Mouse (Mus musculus): Measurements from ENCODE around the gene Mettl7a1. TPM values are rescaled to one million over a fixed set of nuclear protein-coding genes. Genes with fewer than 3 reads are reported as not detected.
"Not testable (repeated sequence)": the region's sequence is repeated elsewhere in the genome, so short reads cannot be mapped to it uniquely, and the experiment has no call there.

The Mettl7a1 gene
- total and polyA plus RNA-seq, 2 experiments = 201 to 366 TPM

DNA sequence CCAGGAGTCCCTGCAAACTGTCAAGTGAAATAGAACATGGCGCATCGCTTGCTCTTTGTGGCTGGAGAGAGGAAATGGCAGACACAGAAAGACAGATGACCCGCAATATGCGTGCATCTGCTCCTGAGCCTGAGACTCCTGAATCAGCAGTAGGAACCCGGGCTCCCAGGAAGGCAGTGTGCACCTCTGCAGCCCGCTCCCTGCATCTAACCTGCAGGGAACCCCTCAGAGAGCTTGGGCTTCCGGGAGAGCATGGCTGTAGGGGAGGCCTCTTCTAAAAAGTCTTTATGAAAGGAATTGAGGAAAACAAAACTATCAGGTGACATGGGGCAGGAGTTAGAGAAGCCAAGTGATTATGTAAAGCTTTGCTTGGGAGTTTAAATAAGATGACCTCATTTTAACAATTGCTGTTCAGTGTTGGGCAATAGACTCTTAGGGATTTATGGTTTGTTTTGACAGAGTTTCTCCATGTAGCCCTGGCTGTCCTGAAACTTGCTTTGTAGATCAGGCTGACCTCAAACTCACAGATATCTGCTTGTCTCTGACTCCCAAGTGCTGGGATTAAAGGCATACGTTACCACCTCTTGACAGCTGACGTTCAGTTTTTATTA lies 16.5 kb downstream of the Mettl7a1 start:
- H3K27ac ChIP-seq (replicated peaks; ENCODE audit: insufficient read depth, low read depth, low read length) = peak overlapping the region; percentile 98
- no peaks in the 10 kb centered on the region for H3K79me2 ChIP-seq (ENCODE audit: control insufficient read depth, insufficient read depth, low read length)
- WGBS = 31% methylated on average over 9 of the region's 9 CpGs

DNA sequence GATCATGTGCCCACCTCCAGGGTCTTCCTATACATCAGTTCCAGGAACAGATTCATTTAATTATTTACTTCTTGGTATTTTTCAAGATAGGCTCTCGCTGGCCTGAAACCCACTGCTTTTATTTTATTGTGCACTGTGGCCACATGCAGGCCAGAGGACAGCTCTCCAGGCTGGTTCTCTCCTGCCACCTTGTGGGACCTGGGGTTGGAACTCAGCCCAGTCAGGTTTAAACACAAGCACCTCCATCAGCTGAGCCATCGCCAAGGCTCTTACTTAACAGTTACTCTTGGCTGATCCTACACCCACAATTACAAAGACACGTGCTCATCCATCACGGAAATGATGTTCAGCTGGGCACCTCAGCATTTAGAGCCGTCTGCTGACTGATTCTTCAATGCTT lies 17.2 kb downstream of the Mettl7a1 start:
- Histone ChIP-seq H3K27me3 (ENCODE audit: control insufficient read depth, insufficient read depth, low read length) (no peaks in the 10 kb centered on the region), H3K79me2 (ENCODE audit: control insufficient read depth, insufficient read depth, low read length) (no peaks in the 10 kb centered on the region), H3K27ac (replicated peaks; ENCODE audit: insufficient read depth, low read depth, low read length) (peak overlapping the region; percentile 98), H3K9ac (ENCODE audit: low read depth, low read length) (peak overlapping the region; percentile 51), H3K4me1 (ENCODE audit: control insufficient read depth, insufficient read depth, low read length) (peaks cover 27% of the 10 kb centered on the region), H3K4me3 (ENCODE audit: insufficient read depth, low read depth, low read length) (no peak overlapping the region), H3K36me3 (ENCODE audit: control insufficient read depth, insufficient read depth, low read length) (no peaks in the 10 kb centered on the region)
- 13% methylated on average over 5 of the region's 5 CpGs for WGBS
- peak; percentile 97 for DNase-seq (ENCODE audit: extremely low read depth, low read depth, low spot score)
- TF ChIP-seq POLR2A (IDR thresholded peaks at IDR 0.05; ENCODE audit: extremely low read depth, insufficient read depth, low read length) = no peak
- peak; percentile 91 for TF ChIP-seq CTCF (IDR thresholded peaks at IDR 0.05; ENCODE audit: low read depth, low read length)

More for the DNA sequence above, 16.5 kb downstream of the Mettl7a1 start:
- TF ChIP-seq POLR2A (IDR thresholded peaks at IDR 0.05; ENCODE audit: extremely low read depth, insufficient read depth, low read length) = no peak
- TF ChIP-seq CTCF (IDR thresholded peaks at IDR 0.05; ENCODE audit: low read depth, low read length) = no peak
- peak; percentile 94 for DNase-seq (ENCODE audit: extremely low read depth, low read depth, low spot score)
- H3K4me1 ChIP-seq (ENCODE audit: control insufficient read depth, insufficient read depth, low read length) = peaks cover 27% of the 10 kb centered on the region
- no peaks in the 10 kb centered on the region for H3K27me3 ChIP-seq (ENCODE audit: control insufficient read depth, insufficient read depth, low read length)
- 0 out of 2 replicates have a peak, but pooled peaks cover 1% of the 10 kb centered on the region for H3K36me3 ChIP-seq (ENCODE audit: control insufficient read depth, insufficient read depth, low read length)
- H3K9ac ChIP-seq (ENCODE audit: low read depth, low read length) = peak overlapping the region; percentile 51
- no peak overlapping the region for H3K4me3 ChIP-seq (ENCODE audit: insufficient read depth, low read depth, low read length)

DNA sequence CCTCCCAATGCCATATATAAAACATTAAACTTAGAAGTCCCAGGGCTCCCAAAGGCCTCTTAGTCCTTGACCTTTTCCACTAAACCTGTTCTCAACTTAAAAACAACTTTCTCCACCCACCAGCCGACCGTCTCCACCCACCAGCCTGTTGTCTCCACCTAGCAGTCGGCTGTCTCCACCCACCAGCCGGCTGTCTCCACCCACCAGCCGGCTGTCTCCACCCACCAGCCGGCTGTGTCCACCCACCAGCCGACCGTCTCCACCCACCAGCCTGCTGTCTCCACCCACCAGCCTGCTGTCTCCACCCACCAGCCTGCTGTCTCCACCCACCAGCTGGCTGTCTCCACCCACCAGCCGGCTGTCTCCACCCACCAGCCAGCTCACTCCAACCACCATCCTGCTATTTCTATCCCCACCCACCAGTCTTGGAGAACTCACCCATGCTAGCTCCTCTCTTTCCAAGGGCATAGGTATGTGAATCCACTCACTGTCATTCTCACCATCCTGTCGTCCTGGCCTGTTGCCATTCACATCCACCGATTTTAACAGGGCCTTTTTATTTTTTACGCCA lies 20.2 kb downstream of the Mettl7a1 start:
- TF ChIP-seq CTCF (IDR thresholded peaks at IDR 0.05; ENCODE audit: low read depth, low read length) (no peak), POLR2A (IDR thresholded peaks at IDR 0.05; ENCODE audit: extremely low read depth, insufficient read depth, low read length) (no peak)
- Histone ChIP-seq H3K9ac (ENCODE audit: low read depth, low read length) (no peak overlapping the region), H3K79me2 (ENCODE audit: control insufficient read depth, insufficient read depth, low read length) (no peaks in the 10 kb centered on the region), H3K4me3 (ENCODE audit: insufficient read depth, low read depth, low read length) (no peak overlapping the region), H3K4me1 (ENCODE audit: control insufficient read depth, insufficient read depth, low read length) (peaks cover 18% of the 10 kb centered on the region), H3K27me3 (ENCODE audit: control insufficient read depth, insufficient read depth, low read length) (no peaks in the 10 kb centered on the region), H3K27ac (replicated peaks; ENCODE audit: insufficient read depth, low read depth, low read length) (no peak overlapping the region), H3K36me3 (ENCODE audit: control insufficient read depth, insufficient read depth, low read length) (no peaks in the 10 kb centered on the region)
- WGBS = 60% methylated on average over 12 of the region's 12 CpGs
- DNase-seq (ENCODE audit: extremely low read depth, low read depth, low spot score) = peak; percentile 64

DNA sequence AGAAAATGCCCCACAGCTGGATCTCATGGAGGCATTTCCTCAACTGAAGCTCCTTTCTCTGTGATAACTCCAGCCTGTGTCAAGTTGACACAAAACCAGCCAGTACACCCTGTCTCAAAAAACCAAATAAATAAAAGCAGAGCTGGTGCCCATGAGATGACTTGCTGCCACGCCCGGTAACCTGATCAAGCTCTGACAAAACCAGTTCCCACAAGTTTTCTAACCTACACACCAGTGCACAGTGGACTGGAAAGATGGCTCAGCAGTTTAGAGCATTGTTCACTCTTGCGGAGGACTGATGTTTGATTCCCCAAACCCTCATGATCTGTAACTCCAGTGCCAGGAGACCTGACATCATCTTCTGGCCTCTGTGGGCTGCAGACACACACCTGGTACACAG lies 21.3 kb downstream of the Mettl7a1 start:
- no peak for DNase-seq (ENCODE audit: extremely low read depth, low read depth, low spot score)
- Histone ChIP-seq H3K27me3 (ENCODE audit: control insufficient read depth, insufficient read depth, low read length) (no peaks in the 10 kb centered on the region), H3K79me2 (ENCODE audit: control insufficient read depth, insufficient read depth, low read length) (no peaks in the 10 kb centered on the region), H3K36me3 (ENCODE audit: control insufficient read depth, insufficient read depth, low read length) (no peaks in the 10 kb centered on the region), H3K4me3 (ENCODE audit: insufficient read depth, low read depth, low read length) (no peak overlapping the region), H3K4me1 (ENCODE audit: control insufficient read depth, insufficient read depth, low read length) (peaks cover 7% of the 10 kb centered on the region), H3K9ac (ENCODE audit: low read depth, low read length) (no peak overlapping the region), H3K27ac (replicated peaks; ENCODE audit: insufficient read depth, low read depth, low read length) (no peak overlapping the region)
- 96% methylated on average over 3 of the region's 3 CpGs for WGBS
- TF ChIP-seq POLR2A (IDR thresholded peaks at IDR 0.05; ENCODE audit: extremely low read depth, insufficient read depth, low read length) = no peak
- TF ChIP-seq CTCF (IDR thresholded peaks at IDR 0.05; ENCODE audit: low read depth, low read length) = no peak

DNA sequence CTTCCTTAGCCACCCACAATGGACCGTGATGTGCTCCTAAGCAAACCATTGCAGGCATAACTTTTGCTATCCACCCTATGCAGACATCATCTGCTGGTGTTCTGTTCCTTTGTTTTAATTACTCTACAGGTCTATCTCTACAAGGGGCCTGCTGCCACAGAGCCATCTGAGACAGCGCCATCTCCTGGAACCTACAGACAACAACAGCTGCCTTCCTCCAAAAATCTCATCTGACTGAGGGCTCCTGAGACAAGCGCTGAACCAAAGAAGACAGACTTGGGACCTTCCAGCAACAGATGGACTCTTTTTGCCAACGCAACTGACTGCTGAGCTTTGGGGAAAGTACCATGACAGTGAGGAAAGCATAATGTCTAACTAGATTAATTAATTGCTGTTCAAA lies 24.1 kb downstream of the Mettl7a1 start:
- H3K4me3 ChIP-seq (ENCODE audit: insufficient read depth, low read depth, low read length); H3K9ac ChIP-seq (ENCODE audit: low read depth, low read length); H3K36me3 ChIP-seq (ENCODE audit: control insufficient read depth, insufficient read depth, low read length); H3K27me3 ChIP-seq (ENCODE audit: control insufficient read depth, insufficient read depth, low read length); H3K79me2 ChIP-seq (ENCODE audit: control insufficient read depth, insufficient read depth, low read length); H3K4me1 ChIP-seq (ENCODE audit: control insufficient read depth, insufficient read depth, low read length); H3K27ac ChIP-seq (replicated peaks; ENCODE audit: insufficient read depth, low read depth, low read length); DNase-seq (ENCODE audit: extremely low read depth, low read depth, low spot score): not testable (repeated sequence)
- WGBS = 78% methylated on average over 4 of the region's 4 CpGs
- peak; percentile 34; the same call in 1 of the 2 replicates for TF ChIP-seq CTCF (IDR thresholded peaks at IDR 0.05; ENCODE audit: low read depth, low read length)

DNA sequence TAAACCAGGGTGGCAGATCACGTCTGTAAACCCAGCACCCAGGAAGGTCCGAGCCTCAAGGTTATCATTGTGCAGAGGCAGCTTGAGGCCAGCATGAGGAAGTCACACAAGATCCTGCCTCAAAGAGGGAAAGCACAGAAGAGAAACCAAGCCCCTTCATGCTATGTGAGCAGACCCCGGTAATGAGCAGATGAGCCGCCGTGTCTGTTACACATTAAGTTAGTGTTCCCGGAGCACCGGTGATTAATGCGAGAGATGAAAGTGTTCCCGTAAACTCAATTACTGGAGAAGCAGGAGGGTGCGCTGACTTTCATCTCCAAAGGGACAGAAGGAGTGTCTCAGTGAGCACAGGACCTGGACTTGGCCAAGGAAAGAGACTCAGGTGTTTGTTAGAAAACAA lies 25.4 kb downstream of the Mettl7a1 start:
- not testable (repeated sequence) for H3K27ac ChIP-seq (replicated peaks; ENCODE audit: insufficient read depth, low read depth, low read length); H3K36me3 ChIP-seq (ENCODE audit: control insufficient read depth, insufficient read depth, low read length); H3K9ac ChIP-seq (ENCODE audit: low read depth, low read length); H3K79me2 ChIP-seq (ENCODE audit: control insufficient read depth, insufficient read depth, low read length); DNase-seq (ENCODE audit: extremely low read depth, low read depth, low spot score); H3K4me1 ChIP-seq (ENCODE audit: control insufficient read depth, insufficient read depth, low read length); H3K4me3 ChIP-seq (ENCODE audit: insufficient read depth, low read depth, low read length); H3K27me3 ChIP-seq (ENCODE audit: control insufficient read depth, insufficient read depth, low read length)
- 94% methylated on average over 10 of the region's 10 CpGs for WGBS
